Mouse (Mus musculus) right cerebral cortex, postnatal 36 days (tissue): ENCODE measurements around the gene Nhp2.
"Not testable (repeated sequence)": the region's sequence is repeated elsewhere in the genome, so short reads cannot be mapped to it uniquely, and the experiment has no call there.

ENCODE experiments used
- DNase-seq, 2 experiments: peaks; one replicate each; pipeline ENCODE4 v3.0.0; 2022; ENCODE audit warnings: low spot score in 2 of 2, mixed read lengths in 1 of 2

The Nhp2 gene

DNA sequence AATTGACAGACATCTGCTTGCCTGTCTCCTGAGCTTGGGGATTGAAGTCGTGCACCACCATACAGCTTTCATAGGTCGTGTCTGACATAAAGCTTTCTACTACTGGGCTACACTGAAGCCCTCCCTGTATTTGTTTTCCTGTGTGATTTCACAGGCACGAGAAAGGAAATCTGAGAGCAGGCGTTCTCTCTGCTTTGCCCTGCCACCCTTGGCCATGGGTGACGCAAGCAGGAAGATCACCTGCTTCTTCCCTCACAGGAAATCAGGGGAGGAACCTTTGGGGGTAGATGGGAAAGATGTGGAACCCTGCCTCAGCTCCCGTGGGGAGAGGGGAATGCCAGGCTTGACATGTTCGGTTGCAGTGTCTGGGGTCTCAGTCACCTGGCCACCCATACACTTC is 38.8 kb downstream of the Nhp2 start:
- DNase-seq, result no peak

DNA sequence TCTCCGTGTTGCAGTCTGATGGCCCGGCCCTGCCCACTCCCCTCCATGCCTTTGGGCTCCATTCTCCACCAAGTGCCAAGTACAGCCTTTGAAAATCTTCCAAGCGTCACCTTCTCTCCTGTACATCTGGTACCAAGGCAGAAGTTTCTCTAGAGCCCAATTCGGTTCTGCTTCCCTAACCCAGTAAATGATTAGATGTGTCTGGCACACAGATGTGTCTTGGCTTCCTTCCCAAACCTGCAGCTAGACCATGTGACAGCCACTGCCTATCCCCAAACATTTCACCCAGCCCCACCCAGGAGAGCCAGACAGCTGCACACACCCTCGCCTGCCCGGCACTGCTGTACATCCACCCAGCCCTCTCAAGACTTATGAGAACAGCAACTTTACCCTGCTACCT is 39.2 kb downstream of the Nhp2 start:
- DNase-seq, result no peak

DNA sequence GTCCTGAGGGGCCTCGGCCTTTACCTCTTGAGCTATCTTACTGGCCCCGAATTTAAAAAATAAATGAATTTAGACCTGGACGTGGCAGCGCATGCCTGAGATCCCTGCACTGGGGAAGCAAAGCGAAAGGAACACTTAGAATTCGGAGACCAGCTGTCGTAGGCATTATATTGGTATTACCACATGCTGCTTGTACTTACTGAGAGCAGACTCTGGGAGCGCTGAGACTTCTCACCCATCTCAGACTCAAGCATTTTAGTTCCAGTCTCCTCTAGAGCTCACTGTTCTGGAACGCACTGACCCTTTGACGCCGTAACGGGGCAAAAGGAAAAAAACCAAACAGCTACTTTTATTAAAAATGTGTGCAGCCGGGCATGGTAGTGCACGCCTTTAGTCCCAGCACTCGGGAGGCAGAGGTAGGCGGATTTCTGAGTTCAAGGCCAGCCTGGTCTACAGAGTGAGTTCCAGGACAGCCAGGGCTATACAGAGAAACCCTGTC is 42.4 kb downstream of the Nhp2 start:
- DNase-seq, result no peak

DNA sequence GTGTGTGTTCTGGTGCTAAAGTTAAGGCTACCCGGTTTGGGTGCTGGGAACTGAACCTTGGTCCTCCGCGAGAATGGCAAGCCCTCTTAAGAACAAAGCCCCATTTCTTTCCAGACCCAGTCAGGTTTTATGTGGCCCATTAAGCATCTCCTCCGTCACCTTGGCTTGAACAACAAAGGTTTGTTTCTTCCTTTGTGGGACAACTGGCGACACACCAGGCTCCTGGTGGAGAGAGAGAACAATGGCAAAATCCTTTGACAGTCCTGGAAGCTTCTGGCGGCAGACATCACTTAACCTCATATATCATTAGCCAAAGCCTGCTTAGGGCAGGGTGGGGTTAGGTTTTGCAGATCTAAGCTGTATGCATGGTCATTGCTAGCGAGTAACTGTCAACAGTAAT is 43.1 kb downstream of the Nhp2 start:
- no peak for DNase-seq

- not testable (repeated sequence) for DNase-seq
Measured at GRCm38 (mm10) chr11:51664747-51665146, 45.2 kb downstream of the Nhp2 start.

DNA sequence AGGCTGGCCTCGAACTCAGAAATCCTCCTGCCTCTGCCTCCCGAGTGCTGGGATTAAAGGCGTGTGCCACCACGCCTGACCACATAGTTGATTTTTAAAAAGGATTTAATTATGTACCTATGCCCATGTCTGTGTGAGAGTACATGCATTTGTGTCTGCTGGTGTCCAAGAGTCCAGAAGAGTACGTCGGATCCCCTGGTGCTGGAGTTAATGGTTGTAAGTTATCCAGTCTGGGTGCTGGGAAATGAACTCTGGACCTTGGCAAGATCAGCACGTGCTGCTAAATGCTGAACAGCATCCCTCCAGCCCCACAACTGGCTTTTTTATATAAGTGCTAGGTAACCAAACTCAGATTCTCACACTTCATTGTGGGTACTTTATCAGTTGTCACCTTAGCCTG is 51.3 kb downstream of the Nhp2 start:
- no peak for DNase-seq

GRCm38 (mm10) chr11:51671376-51671775 is 51.8 kb downstream of the Nhp2 start:
- no peak for DNase-seq

GRCm38 (mm10) chr11:51673291-51673690 is 53.8 kb downstream of the Nhp2 start:
- no peak for DNase-seq
